Mouse (Mus musculus) testis, adult 2 months (tissue): ENCODE data around the gene Slc2a1.

Experiments
- CTCF ChIP-seq: fragments of 200-500 bp; IDR thresholded peaks from 2 replicates; pipeline ENCODE4 v1.5.1; 2012; ENCODE audit warnings: low read depth, mild to moderate bottlenecking, inconsistent platforms, low read length, moderate library complexity; ENCODE audit not compliant: control insufficient read depth, insufficient read depth, insufficient replicate concordance
- POLR2A ChIP-seq: fragments of 200-500 bp; IDR thresholded peaks from 2 replicates; pipeline ENCODE4 v1.6.1; 2012; ENCODE audit warnings: low read depth, mild to moderate bottlenecking, inconsistent platforms, low read length, moderate library complexity; ENCODE audit not compliant: control insufficient read depth

GRCm38 (mm10) chr4:119147347-119147746 is 38.8 kb downstream of the Slc2a1 start:
- no peak for TF ChIP-seq POLR2A
- no peak for TF ChIP-seq CTCF
